Mouse (Mus musculus): Measurements from ENCODE around the gene Hipk4.
"Not testable (repeated sequence)": the region's sequence is repeated elsewhere in the genome, so short reads cannot be mapped to it uniquely, and the experiment has no call there.

The Hipk4 gene

DNA sequence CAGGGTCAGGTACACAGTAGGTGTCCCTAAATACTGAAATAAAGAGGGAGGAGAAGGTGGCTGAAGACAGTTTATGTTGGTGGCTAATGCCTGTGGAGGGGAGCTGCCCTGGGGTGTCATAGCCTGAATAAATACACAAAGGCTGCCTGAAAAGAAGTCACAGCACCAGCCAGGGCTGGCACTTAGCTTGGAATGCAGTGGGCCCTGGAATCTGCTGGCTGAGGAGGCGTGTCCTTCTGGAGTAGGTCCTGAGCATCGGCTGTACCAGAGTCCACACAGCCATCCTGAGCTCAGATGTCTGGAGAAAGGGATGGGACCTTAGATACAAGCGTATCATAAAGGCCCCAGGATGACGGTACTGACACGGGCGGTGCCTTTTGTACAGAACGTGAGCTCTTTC is 31.2 kb upstream of the Hipk4 start:
- in situ Hi-C loops (cut with MboI; ENCODE audit: low pct_unique_long_range_greater_than_20kb in 1 of 2, low sequenced_read_pairs in 2 of 2, unreplicated experiment in 1 of 2) = no loop called here

DNA sequence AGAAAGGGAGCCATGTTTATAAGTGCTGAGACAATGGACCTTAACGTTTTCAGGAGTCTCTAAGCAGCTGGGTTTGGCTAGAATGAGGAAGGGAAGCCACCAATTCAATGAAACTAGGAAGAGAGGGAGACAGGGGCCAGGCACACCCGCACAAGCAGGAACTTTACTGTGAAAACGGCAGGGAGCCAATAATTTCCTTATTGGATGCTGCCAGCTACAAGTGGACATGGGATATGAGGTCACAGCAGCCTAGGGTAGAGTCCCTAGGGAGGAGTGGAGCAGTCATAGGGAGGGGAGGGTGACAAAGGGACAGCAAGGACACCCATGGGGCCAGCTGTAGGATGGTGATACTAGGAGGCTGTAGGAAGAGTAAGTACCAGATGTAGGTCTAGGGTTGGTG is 30.0 kb upstream of the Hipk4 start:
- in situ Hi-C loops (cut with MboI; ENCODE audit: low pct_unique_long_range_greater_than_20kb in 1 of 2, low sequenced_read_pairs in 2 of 2, unreplicated experiment in 1 of 2) = no loop called here

DNA sequence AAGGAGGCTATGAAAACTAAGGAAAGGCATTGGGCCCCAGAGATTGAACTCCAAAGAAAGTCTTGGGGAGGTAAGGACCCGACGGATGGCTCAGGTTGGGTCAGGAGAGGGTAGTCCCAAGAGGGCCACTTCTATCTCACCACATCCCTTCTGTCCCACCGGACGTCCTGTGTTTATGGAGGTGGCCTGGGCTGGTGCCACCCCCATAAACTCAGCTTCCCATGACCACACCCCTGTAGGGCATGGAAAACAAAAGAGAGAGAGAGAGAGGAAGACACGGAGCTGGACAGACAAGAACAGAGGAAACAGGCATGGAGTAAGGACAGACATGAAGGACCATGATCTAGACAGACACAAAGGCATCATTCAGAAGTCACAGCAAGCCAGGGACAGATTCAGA is 29.6 kb upstream of the Hipk4 start:
- in situ Hi-C loops (cut with MboI; ENCODE audit: low pct_unique_long_range_greater_than_20kb in 1 of 2, low sequenced_read_pairs in 2 of 2, unreplicated experiment in 1 of 2) = no loop called here

DNA sequence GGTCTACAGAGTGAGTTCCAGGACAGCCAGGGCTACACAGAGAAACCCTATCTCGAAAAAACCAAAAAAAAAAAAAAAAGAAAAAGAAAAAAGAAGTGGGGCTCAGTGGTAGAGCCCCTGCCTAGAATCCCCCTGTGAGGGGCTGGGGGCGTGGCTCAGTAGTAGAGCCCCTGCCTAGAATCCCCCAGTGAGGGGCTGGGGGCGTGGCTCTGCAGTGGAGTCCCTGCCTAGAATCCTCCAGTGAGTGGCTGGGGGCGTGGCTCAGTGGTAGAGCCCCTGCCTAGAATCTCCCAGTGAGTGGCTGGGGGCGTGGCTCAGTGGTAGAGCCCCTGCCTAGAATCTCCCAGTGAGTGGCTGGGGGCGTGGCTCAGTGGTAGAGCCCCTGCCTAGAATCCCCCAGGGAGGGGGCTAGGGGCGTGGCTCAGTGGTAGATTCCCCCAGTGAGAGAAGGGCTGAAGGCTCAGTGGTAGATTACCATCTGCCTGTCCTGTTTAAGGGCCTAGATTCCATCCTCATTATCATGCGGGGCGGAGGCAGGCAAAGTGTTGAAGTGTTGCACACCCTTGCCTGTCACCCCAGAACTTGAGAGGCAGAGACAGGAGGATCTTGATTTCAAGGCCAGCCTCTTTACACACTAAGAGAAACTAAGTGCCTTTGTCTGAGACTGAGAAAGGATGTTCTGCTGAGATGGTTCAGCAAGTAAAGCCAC is 28.3 kb upstream of the Hipk4 start:
- in situ Hi-C loops (cut with MboI; ENCODE audit: low pct_unique_long_range_greater_than_20kb in 1 of 2, low sequenced_read_pairs in 2 of 2, unreplicated experiment in 1 of 2) = not testable (repeated sequence)

DNA sequence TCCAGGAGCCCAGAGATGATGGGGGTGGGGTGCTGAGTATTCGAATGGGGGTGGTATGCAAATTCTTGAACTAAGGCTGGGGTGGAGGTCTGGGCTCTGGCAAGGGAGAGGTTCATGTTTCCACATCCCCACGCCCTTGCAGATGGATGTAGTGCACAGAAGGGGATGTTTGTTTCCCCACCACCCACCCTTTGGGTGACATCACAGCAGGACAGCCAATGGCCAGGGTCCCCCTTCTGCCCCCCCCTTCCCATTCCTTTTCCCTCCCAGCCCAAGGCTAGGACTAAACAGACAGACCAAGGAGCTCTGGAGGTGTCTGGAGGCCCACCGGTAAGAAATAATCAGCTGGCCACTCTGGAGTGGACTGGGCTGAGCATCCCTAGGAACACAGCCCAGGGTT is 24.0 kb upstream of the Hipk4 start, which contains the start of gene Prx:
Gene Prx, plus strand, starts transcription at position 289 of the 400 bp plus-strand sequence.
- in situ Hi-C loops (cut with MboI; ENCODE audit: low pct_unique_long_range_greater_than_20kb in 1 of 2, low sequenced_read_pairs in 2 of 2, unreplicated experiment in 1 of 2) = no loop called here

DNA sequence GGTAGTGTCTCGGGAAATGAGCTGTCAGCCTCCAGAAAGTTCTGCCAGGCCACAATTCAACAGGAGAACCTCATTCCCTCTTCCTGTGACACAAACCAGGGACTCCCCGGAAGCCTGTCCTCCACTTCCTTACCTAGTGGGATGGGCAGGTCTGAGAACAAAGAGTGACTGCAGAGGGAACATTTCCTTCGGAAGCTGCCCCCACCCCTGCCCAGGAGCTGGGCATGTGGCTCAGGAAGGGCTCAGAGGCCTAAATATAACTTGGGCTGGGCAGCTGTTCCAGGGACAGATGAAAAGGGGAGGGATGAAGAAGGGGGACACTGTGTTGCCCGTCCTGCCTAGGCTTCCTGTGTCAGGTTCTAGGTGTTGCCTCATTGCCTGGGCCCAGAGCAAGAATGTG is 21.4 kb upstream of the Hipk4 start:
- in situ Hi-C loops (cut with MboI; ENCODE audit: low pct_unique_long_range_greater_than_20kb in 1 of 2, low sequenced_read_pairs in 2 of 2, unreplicated experiment in 1 of 2) = no loop called here

DNA sequence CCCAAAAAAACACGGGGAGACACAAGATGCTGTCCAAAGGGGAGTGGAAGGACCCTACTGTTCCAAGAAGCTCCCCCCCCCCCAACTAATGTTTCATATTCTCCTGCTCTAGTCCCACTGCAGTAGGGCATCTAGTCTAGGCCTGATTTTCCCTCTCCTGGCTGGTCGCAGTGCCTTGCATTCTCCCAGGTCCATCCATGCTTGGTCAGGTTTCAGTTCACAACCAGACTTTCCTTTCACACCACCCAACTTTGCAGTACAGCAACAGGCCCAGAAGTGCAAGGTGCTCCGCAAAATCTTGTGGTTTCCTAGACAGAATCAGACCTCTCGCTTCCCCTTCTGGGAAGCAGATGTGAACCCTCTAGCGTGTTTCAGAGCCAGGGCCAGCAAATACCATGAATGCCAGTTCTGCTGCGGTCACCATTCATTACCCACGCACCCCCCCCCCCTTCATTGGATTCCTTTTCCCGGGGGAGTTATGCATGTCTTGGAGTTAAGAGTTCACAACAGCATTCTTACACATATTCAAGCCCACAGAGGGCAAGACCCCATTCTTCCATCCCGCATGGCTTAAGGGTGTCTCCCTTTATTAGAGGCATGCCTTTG is 16.2 kb upstream of the Hipk4 start:
- in situ Hi-C loops (cut with MboI; ENCODE audit: low pct_unique_long_range_greater_than_20kb in 1 of 2, low sequenced_read_pairs in 2 of 2, unreplicated experiment in 1 of 2) = no loop called here

DNA sequence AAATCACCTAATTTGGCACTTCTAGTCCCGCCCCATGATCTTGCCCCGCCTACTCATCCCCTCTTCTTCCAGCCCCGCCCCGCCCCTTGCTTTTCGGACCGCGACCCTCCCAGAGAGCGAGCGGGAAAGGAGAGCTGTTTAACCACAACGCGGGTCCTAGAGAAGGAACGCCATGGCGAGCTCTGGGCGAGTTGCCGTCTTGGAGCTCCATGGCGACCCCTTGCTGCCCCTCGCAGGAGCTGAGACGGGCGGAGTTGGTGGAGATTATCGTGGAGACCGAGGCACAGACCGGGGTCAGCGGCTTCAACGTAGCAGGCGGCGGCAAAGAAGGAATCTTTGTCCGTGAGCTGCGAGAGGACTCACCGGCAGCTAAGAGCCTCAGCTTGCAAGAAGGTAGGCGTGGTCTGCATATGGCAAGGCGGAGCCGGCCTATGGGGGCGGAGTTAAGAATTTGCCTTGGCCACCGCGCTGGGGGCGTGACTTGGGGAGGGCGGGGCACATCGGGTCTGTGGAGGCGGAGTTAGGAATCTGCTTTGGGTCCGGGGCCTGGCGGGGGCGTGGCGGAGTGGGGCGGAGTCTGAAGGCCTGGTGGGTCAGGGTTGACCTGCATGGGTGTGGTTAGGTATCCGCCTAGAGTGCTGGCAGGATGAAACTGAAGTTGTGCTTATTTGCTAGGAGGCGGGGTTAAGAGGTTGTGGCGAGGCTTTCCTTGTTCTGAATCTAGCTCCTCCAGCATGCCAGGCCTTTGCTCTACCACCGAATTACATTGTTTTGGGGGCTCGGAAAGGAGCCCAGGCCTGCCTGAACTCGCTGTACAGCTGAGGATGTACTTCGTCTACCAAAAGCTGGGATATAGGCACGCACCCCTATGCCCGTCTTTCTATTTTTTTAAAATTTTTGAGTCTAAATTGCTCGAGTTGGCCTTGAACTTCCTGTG is 15.1 kb upstream of the Hipk4 start:
- in situ Hi-C loops (cut with MboI; ENCODE audit: low pct_unique_long_range_greater_than_20kb in 1 of 2, low sequenced_read_pairs in 2 of 2, unreplicated experiment in 1 of 2) = no loop called here

DNA sequence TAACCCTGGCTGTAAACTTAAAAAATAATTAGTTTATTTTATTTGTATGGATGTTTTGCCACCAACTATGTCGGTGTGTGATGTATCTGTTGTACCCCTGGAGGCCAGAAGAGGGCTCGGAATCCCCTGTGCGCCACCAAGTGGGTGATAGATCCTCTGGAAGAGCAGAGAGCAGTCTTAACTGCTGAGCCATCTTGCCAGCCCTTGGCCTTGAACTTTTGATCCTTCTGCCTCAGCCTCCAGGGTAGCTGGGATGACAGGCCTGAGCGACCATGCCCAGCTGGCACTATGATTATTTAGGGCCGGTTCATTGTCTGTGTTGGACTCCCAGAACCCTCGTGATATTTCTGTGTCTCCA is 14.4 kb upstream of the Hipk4 start:
- in situ Hi-C loops (cut with MboI; ENCODE audit: low pct_unique_long_range_greater_than_20kb in 1 of 2, low sequenced_read_pairs in 2 of 2, unreplicated experiment in 1 of 2) = no loop called here

DNA sequence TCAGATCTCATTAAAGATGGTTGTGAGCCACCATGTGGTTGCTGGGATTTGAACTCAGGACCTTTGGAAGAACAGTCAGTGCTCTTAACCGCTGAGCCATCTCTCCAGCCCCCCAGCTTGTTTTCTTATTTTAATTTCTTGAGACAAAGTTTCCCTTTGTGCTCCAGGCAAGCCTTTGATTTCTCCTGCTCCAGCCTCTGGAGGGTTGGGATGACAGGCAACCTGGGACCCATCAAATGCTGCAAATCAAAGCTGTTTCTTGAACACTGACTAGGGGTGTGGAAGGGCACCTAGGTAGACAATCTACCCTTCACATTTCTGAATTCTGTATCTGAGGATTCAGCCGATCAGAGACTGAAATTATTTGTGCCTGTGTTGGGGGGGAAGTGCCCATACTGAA is 12.3 kb upstream of the Hipk4 start:
- in situ Hi-C loops (cut with MboI; ENCODE audit: low pct_unique_long_range_greater_than_20kb in 1 of 2, low sequenced_read_pairs in 2 of 2, unreplicated experiment in 1 of 2) = no loop called here

DNA sequence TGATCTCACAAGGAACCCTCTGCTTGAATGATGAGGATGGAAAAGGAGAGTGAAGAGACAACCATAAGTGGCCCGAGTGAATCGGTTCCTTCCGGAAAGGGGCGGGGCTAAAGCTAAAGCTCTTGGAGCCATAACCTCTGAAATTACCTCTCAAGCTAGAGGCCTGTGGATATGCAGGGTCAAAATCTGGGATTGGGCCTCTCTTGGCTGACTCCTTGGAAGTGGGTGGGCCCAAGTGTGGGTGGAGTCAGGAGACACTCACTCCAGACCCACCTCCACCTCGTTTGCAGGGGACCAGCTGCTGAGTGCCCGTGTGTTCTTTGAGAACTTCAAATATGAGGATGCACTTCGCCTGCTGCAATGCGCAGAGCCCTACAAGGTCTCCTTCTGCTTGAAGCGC is 8.1 kb upstream of the Hipk4 start:
- in situ Hi-C loops (cut with MboI; ENCODE audit: low pct_unique_long_range_greater_than_20kb in 1 of 2, low sequenced_read_pairs in 2 of 2, unreplicated experiment in 1 of 2) = no loop called here

DNA sequence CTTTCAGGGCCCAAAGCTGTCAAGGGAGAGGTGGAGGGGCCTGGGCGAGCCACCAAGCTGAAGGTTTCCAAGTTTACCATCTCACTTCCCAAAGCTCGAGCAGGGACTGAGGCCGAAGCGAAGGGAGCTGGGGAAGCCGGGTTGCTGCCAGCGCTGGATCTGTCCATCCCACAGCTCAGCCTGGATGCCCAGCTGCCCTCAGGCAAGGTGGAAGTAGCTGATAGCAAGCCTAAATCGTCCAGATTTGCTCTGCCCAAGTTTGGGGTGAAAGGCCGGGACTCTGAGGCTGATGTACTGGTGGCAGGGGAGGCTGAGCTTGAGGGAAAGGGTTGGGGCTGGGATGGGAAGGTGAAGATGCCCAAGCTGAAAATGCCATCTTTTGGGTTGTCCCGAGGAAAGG is 4.8 kb upstream of the Hipk4 start:
- in situ Hi-C loops (cut with MboI; ENCODE audit: low pct_unique_long_range_greater_than_20kb in 1 of 2, low sequenced_read_pairs in 2 of 2, unreplicated experiment in 1 of 2) = no loop called here

DNA sequence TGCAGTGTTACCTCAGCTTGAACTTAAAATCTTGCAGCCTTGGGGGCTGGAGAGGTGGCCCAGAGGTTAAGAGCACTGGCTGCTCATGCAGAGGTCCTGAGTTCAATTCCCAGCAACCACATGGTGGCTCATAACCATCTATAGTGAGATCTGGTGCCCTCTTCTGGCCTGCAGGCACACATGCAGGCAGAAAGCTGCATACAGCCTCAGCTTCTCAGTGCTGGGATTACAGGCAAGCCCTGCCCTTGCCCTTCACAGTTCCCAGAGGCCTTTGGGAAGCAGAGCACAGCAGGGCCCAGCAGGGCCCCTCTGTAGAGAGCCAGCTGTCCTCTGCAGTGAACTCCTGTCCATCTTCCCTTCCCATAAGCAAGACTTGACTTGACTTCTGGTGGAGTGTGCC is 3.0 kb upstream of the Hipk4 start:
- in situ Hi-C loops (cut with MboI; ENCODE audit: low pct_unique_long_range_greater_than_20kb in 1 of 2, low sequenced_read_pairs in 2 of 2, unreplicated experiment in 1 of 2) = loop anchor here in 1 of 2 experiments (5.0 kb wide), 1 partner anchor 83 kb away; no protein-coding TSS in a partner anchor

DNA sequence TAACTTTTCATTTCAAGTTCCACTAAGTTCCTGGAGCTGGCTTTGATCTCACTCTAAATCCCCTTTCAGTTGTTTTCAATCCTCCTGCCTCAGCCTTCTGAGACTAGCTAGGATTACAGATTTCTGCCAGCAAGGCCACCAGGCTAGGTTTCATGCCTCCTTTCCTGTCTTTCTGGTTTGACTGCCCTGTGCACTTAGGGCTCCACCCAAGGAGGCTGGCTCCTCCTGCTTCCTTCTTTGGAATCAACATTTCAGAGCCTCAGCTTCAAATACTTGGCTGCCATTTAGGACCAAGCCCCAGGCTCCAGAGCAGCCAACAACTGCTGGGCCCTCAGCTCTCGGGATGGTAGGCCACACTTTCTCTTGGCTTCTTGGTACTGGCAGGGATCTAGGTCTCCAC is 2.5 kb upstream of the Hipk4 start:
- in situ Hi-C loops (cut with MboI; ENCODE audit: low pct_unique_long_range_greater_than_20kb in 1 of 2, low sequenced_read_pairs in 2 of 2, unreplicated experiment in 1 of 2) = loop anchor here in 1 of 2 experiments (5.0 kb wide), 1 partner anchor 83 kb away; no protein-coding TSS in a partner anchor

DNA sequence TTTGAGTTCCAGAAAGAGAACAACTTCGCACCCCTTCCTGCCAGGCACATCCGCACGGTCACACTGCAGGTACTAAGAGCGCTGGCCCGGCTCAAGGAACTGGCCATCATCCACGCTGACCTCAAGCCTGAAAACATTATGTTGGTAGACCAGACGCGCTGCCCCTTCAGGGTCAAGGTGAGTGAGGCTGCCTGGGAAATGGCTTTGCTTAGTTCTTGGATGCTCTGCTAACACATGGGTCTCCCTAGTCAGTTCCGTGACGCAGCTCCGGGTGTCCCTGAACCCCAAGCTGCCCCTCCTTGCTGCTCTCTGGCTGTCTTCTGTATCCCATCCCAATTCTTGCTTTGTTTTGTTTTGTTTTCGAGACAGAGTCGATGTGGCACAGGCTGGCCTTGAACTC is 738 bp downstream of the Hipk4 start:
- in situ Hi-C loops (cut with MboI; ENCODE audit: low pct_unique_long_range_greater_than_20kb in 1 of 2, low sequenced_read_pairs in 2 of 2, unreplicated experiment in 1 of 2) = loop anchor here in 1 of 2 experiments (5.0 kb wide), 1 partner anchor 87 kb away; no protein-coding TSS in a partner anchor

DNA sequence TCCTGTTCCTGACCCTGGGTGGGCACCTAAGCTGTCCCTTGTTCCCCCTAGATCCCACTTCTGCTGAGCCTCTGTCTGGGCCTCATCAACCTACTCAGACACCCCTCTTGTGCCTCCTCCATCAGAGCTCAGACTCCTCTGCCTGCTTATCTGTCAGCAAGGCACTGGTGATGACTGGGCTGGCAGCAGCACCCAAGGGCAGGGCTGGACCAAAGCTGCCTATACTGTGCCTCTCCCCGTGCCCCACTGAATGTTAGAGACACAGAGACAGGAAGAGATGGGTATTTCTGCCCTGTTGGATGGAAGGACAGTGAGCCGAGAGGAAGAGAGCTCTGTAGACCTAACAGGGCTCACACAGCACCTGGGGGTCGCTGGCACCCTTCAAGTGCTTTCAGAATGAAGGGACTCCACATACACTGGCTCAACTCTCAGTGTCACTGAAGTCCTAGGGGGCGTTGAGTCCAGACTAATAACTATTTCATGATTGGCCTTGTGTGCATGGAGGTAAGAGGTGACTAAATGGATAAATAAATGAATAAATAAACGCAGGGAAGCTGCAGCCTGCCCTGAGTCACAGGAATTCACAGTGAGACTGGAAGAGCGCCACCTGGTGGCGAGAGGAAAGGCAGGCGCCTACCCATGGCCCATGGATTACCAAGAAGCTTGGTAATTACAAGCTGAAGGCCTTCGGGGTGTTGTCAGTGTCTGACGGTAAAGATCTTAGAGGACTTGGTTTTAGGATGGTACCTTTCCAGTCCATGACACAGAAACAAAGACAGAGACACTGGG is 3.2 kb downstream of the Hipk4 start:
- in situ Hi-C loops (cut with MboI; ENCODE audit: low pct_unique_long_range_greater_than_20kb in 1 of 2, low sequenced_read_pairs in 2 of 2, unreplicated experiment in 1 of 2) = no loop called here

DNA sequence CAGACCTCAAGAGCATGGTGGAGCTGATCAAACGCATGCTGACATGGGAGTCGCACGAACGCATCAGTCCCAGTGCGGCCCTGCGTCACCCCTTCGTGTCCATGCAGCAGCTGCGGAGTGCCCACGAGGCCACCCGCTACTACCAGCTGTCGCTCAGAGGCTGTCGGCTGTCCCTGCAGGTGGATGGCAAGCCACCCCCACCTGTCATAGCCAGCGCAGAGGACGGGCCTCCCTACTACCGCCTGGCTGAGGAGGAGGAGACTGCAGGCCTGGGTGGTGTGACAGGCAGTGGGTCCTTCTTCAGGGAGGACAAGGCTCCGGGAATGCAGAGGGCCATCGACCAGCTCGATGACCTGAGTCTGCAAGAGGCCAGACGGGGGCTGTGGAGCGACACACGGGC is 6.0 kb downstream of the Hipk4 start:
- in situ Hi-C loops (cut with MboI; ENCODE audit: low pct_unique_long_range_greater_than_20kb in 1 of 2, low sequenced_read_pairs in 2 of 2, unreplicated experiment in 1 of 2) = no loop called here

DNA sequence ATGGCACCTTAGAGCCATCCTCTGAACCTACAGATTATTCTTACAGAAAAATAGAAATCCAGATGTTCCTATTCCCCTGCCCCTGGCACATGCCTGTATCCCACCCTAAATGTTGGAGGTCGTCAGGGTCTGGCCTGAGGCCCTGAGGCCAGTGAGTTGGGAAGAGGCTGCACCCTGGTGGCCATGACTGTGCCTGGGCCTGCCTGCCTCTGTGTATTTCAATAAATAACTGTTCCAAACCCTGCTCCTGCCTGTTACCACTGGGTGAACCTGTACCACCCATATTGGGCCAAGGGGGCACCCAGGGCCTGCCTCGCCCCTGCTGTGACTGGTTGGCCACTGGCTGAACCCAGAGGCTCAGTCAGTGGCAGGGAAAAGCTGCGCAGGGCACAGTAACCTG is 7.9 kb downstream of the Hipk4 start:
- in situ Hi-C loops (cut with MboI; ENCODE audit: low pct_unique_long_range_greater_than_20kb in 1 of 2, low sequenced_read_pairs in 2 of 2, unreplicated experiment in 1 of 2) = no loop called here

DNA sequence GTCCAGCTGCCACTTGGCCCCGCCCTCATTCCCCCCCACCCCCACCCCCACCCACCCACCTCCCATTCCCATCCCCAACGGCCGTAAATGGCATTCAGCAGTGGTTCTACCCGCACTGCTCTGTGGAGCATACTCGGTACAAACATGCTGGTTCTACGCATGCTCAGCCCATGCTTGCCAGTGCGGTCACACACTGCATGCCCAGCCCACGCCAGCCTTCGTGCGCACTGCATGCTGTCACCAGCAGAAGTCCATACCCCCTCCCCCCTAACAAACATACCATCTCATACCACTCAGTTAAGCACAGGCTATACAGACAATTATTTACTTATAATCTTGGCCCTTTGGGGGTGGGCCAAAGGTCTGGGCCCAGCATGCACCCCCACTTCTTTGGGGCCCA is 8.6 kb downstream of the Hipk4 start:
- in situ Hi-C loops (cut with MboI; ENCODE audit: low pct_unique_long_range_greater_than_20kb in 1 of 2, low sequenced_read_pairs in 2 of 2, unreplicated experiment in 1 of 2) = no loop called here

Measured in mouse embryonic stem cell (cell line).